Comparison of ENCODE assay signal across 11 mouse cellular contexts in genomic region chr4:141752076-141752421, GRCm38 (mm10). TPM values are rescaled to one million over a fixed set of nuclear protein-coding genes. Genes with fewer than 3 reads are reported as not detected.
DNase-seq lines count a peak whose midpoint lies in the region; ATAC-seq lines count a peak whose summit lies in the region.
"Had no signal": no experiment of that assay in that cellular context is flagged by ENCODE, and none has a peak within 500 bp of the region (broad histone marks: within the 10 kb centered on the region; RNA-seq: fewer than 3 reads in every experiment).

No protein-coding gene starts in this region.

- WGBS in embryonic facial prominence, embryonic 14.5 days, result 5% methylated on average over 4 of the region's 4 CpGs
- 6% methylated on average over 4 of the region's 4 CpGs for WGBS in liver, embryonic 15.5 days (ENCODE audit: insufficient replicate concordance)

- H3K27ac ChIP-seq in embryonic facial prominence, embryonic 14.5 days (replicated peaks; ENCODE audit: low read depth, low read length), result 0 out of 2 replicates have a peak overlapping the region, but pooled peaks have one; percentile 40
- peak overlapping the region; percentile 99 for H3K27ac ChIP-seq in liver, embryonic 15.5 days (replicated peaks)
- H3K27ac ChIP-seq: neural tube, embryonic 13.5 days had no signal

- H3K9ac ChIP-seq in embryonic facial prominence, embryonic 14.5 days (ENCODE audit: low read depth, low read length), result no peak overlapping the region
- H3K9ac ChIP-seq in liver, embryonic 15.5 days, result peak overlapping the region; percentile 62
- H3K9ac ChIP-seq: neural tube, embryonic 13.5 days had no signal

- H3K27me3 ChIP-seq in embryonic facial prominence, embryonic 14.5 days (replicated peaks; ENCODE audit: control insufficient read depth, insufficient read depth, low read length), result no peaks in the 10 kb centered on the region
- no peaks in the 10 kb centered on the region for H3K27me3 ChIP-seq in liver, embryonic 15.5 days
- H3K27me3 ChIP-seq: neural tube, embryonic 13.5 days had no signal

- no peaks in the 10 kb centered on the region for H3K9me3 ChIP-seq in embryonic facial prominence, embryonic 14.5 days (ENCODE audit: control insufficient read depth, low read length)
- no peaks in the 10 kb centered on the region for H3K9me3 ChIP-seq in liver, embryonic 15.5 days (replicated peaks)
- H3K9me3 ChIP-seq: neural tube, embryonic 13.5 days had no signal

- no peaks in the 10 kb centered on the region for H3K4me1 ChIP-seq in embryonic facial prominence, embryonic 14.5 days (ENCODE audit: control insufficient read depth, insufficient read depth, low read length)
- peaks cover 73% of the 10 kb centered on the region for H3K4me1 ChIP-seq in liver, embryonic 15.5 days (replicated peaks)
- H3K4me1 ChIP-seq: neural tube, embryonic 13.5 days had no signal

- no peaks in the 10 kb centered on the region for H3K36me3 ChIP-seq in embryonic facial prominence, embryonic 14.5 days (ENCODE audit: control insufficient read depth, insufficient read depth, low read length)
- 0 out of 2 replicates have a peak, but pooled peaks cover 3% of the 10 kb centered on the region for H3K36me3 ChIP-seq in liver, embryonic 15.5 days (replicated peaks)
- H3K36me3 ChIP-seq: neural tube, embryonic 13.5 days had no signal

- DNase-seq in 3T3-L1 (ENCODE audit: low read depth, low spot score) (peak; percentile 19), ES-CJ7 (ENCODE audit: low read depth, low spot score) (peak; percentile 80)
- peak; percentile 82 for DNase-seq in embryonic facial prominence, embryonic 14.5 days (ENCODE audit: low spot score)
- DNase-seq in frontal cortex, adult 2 months (ENCODE audit: extremely low spot score in 1 of 2, low spot score in 1 of 2), result no peak
- DNase-seq in layer of hippocampus, postnatal 10 days (ENCODE audit: low spot score in 2 of 2), result no peak
- DNase-seq: thymus, postnatal 36 days had no signal

- no peak overlapping the region for H3K4me2 ChIP-seq in embryonic facial prominence, embryonic 14.5 days (ENCODE audit: low read depth, low read length)
- H3K4me2 ChIP-seq in liver, embryonic 15.5 days, result peak overlapping the region; percentile 73
- H3K4me2 ChIP-seq: neural tube, embryonic 13.5 days had no signal

- no peak overlapping the region for H3K4me3 ChIP-seq in embryonic facial prominence, embryonic 14.5 days (ENCODE audit: low read depth, low read length)
- peak overlapping the region; percentile 37 for H3K4me3 ChIP-seq in liver, embryonic 15.5 days (replicated peaks)
- H3K4me3 ChIP-seq: neural tube, embryonic 13.5 days had no signal

- ATAC-seq in embryonic facial prominence, embryonic 14.5 days (ENCODE audit: low read depth), result peak; percentile 55; the same call in 1 of the 2 replicates
- peak; percentile 94 for ATAC-seq in liver, embryonic 15.5 days (ENCODE audit: insufficient read depth)
- no peak for ATAC-seq in CD4-positive, CD25-positive, alpha-beta regulatory T cell, adult 4 months

RNA-seq across cellular contexts. Expression of gene Agmat, which starts 5.6 kb away (rescaled TPM):
- polyA plus RNA-seq in embryonic facial prominence, embryonic 14.5 days (2014; fragmentation: Nextera tagmentation; extraction: Ambion mirVana), result 0.13 and 0.29 TPM in 2 replicates
- 20.5 and 26.2 TPM in 2 replicates for polyA plus RNA-seq in liver, embryonic 15.5 days (2015; fragmentation: Nextera tagmentation; extraction: Ambion mirVana)
- polyA plus RNA-seq in frontal cortex, adult 2 months (2012; rRNA removed), result 0.40 and 1.1 TPM in 2 replicates
- total RNA-seq in layer of hippocampus, postnatal 10 days (2021), result not detected
- polyA plus RNA-seq in CD4-positive, CD25-positive, alpha-beta regulatory T cell, adult 4 months (2017; shearing (Covaris generic)), result not detected
- total RNA-seq: gastrocnemius, adult 18-20 months; layer of hippocampus, postnatal 14 days had no signal
- polyA plus RNA-seq: neural tube, embryonic 13.5 days had no signal

RNA-seq across cellular contexts. Expression of gene Ddi2, which starts 28.8 kb away (rescaled TPM):
- polyA plus RNA-seq in embryonic facial prominence, embryonic 14.5 days (2014; fragmentation: Nextera tagmentation; extraction: Ambion mirVana), result 18.8 and 19.4 TPM in 2 replicates
- 14.8 and 17.2 TPM in 2 replicates for polyA plus RNA-seq in liver, embryonic 15.5 days (2015; fragmentation: Nextera tagmentation; extraction: Ambion mirVana)
- polyA plus RNA-seq in frontal cortex, adult 2 months (2012; rRNA removed), result 18.7 and 19.0 TPM in 2 replicates
- 10 to 100 TPM; 31.1 to 31.9 TPM for total RNA-seq in layer of hippocampus, postnatal 10 days (2021)
- polyA plus RNA-seq in CD4-positive, CD25-positive, alpha-beta regulatory T cell, adult 4 months (2017; shearing (Covaris generic)), result 10 to 100 TPM; 19.1 to 20.7 TPM

RNA-seq across cellular contexts. Expression of gene Dnajc16, which starts 38.7 kb away (rescaled TPM):
- 3.1 and 4.0 TPM in 2 replicates for polyA plus RNA-seq in embryonic facial prominence, embryonic 14.5 days (2014; fragmentation: Nextera tagmentation; extraction: Ambion mirVana)
- 2.0 and 2.2 TPM in 2 replicates for polyA plus RNA-seq in liver, embryonic 15.5 days (2015; fragmentation: Nextera tagmentation; extraction: Ambion mirVana)
- 29.9 and 30.8 TPM in 2 replicates for polyA plus RNA-seq in frontal cortex, adult 2 months (2012; rRNA removed)
- total RNA-seq in layer of hippocampus, postnatal 10 days (2021), result 10 to 100 TPM; 24.9 to 28.5 TPM
- polyA plus RNA-seq in CD4-positive, CD25-positive, alpha-beta regulatory T cell, adult 4 months (2017; shearing (Covaris generic)), result 1 to 10 TPM; 3.4 to 4.3 TPM

RNA-seq across cellular contexts. Expression of gene Casp9, which starts 41.4 kb away (rescaled TPM):
- polyA plus RNA-seq in embryonic facial prominence, embryonic 14.5 days (2014; fragmentation: Nextera tagmentation; extraction: Ambion mirVana), result 10.3 and 14.2 TPM in 2 replicates
- 9.7 and 9.9 TPM in 2 replicates for polyA plus RNA-seq in liver, embryonic 15.5 days (2015; fragmentation: Nextera tagmentation; extraction: Ambion mirVana)
- polyA plus RNA-seq in frontal cortex, adult 2 months (2012; rRNA removed), result 21.5 and 22.5 TPM in 2 replicates
- total RNA-seq in layer of hippocampus, postnatal 10 days (2021), result 10 to 100 TPM; 21.7 to 22.7 TPM
- 10 to 100 TPM; 10.8 to 12.4 TPM for polyA plus RNA-seq in CD4-positive, CD25-positive, alpha-beta regulatory T cell, adult 4 months (2017; shearing (Covaris generic))

Comparison
In these comparisons a context has a peak if more than half of its experiments do, and no peak if none do; other contexts are left out.
1. DNase-seq: peak in 3T3-L1 (single experiment), ES-CJ7 (single experiment) and embryonic facial prominence, embryonic 14.5 days (single experiment); none in frontal cortex, adult 2 months (0 of 2) and layer of hippocampus, postnatal 10 days (0 of 2).
2. RNA of gene Agmat, which starts 5.6 kb away (polyA plus RNA-seq): 20.5 to 26.2 TPM in liver, embryonic 15.5 days; 0.40 to 1.1 TPM in frontal cortex, adult 2 months, 0.13 to 0.29 TPM in embryonic facial prominence, embryonic 14.5 days and not detected in CD4-positive, CD25-positive, alpha-beta regulatory T cell, adult 4 months; every median in the first group is over 10 times any median in the second.